Mouse (Mus musculus) MEL (cell line): Measurements from ENCODE around the gene Gm10320. TPM values are rescaled to one million over a fixed set of nuclear protein-coding genes. Genes with fewer than 3 reads are reported as not detected.

Source experiments
- DNase-seq: peaks from one replicate; pipeline ENCODE4 v3.0.0; 2011; ENCODE audit warnings: low read depth, low spot score
- H3K27ac ChIP-seq: 2 replicates; pipeline ENCODE4 v1.5.1; 2012; ENCODE audit warnings: low read depth, mild to moderate bottlenecking, control low read depth, low read length, moderate library complexity; ENCODE audit not compliant: control insufficient read depth
- H3K27me3 ChIP-seq, 2 experiments: fragments of 150-350 bp in 1 of 2; sonication (generic) in 1 of 2; 2 replicates each; pipeline ENCODE4 v1.6.1; 2012; ENCODE audit warnings: low read length in 2 of 2, mild to moderate bottlenecking in 2 of 2, improper control_type of control experiment in 1 of 2, moderate library complexity in 1 of 2; ENCODE audit not compliant: insufficient read depth in 2 of 2, control insufficient read depth in 1 of 2
- H3K36me3 ChIP-seq, 2 experiments: 2 replicates each; pipeline ENCODE4 v1.6.1; 2012 to 2014; ENCODE audit warnings: low read length in 2 of 2, improper control_type of control experiment in 1 of 2, inconsistent platforms in 1 of 2, mild to moderate bottlenecking in 1 of 2; ENCODE audit not compliant: insufficient read depth in 2 of 2, control insufficient read depth in 1 of 2
- H3K4me1 ChIP-seq, 2 experiments: fragments of 150-350 bp in 1 of 2; sonication (generic) in 1 of 2; 2 replicates each; pipeline ENCODE4 v1.6.1; 2012; ENCODE audit warnings: low read length in 2 of 2, improper control_type of control experiment in 1 of 2, mild to moderate bottlenecking in 1 of 2; ENCODE audit not compliant: insufficient read depth in 2 of 2, control insufficient read depth in 1 of 2
- H3K4me3 ChIP-seq, 2 experiments: fragments of 150-350 bp in 1 of 2; sonication (generic) in 1 of 2; 2 replicates each; pipeline ENCODE4 v1.5.1; 2012; ENCODE audit warnings: low read depth in 2 of 2, low read length in 2 of 2, mild to moderate bottlenecking in 2 of 2, moderate library complexity in 2 of 2, control low read depth in 1 of 2, improper control_type of control experiment in 1 of 2; ENCODE audit not compliant: control insufficient read depth in 1 of 2, insufficient read depth in 1 of 2
- H3K79me2 ChIP-seq: 2 replicates; pipeline ENCODE4 v1.6.1; 2012; ENCODE audit warnings: mild to moderate bottlenecking, low read length, moderate library complexity; ENCODE audit not compliant: control insufficient read depth, poor library complexity, insufficient read depth
- H3K9ac ChIP-seq: 2 replicates; pipeline ENCODE4 v1.6.1; 2012; ENCODE audit warnings: low read depth, mild to moderate bottlenecking, control low read depth, low read length, moderate library complexity; ENCODE audit not compliant: control insufficient read depth, poor library complexity, severe bottlenecking
- H3K9me3 ChIP-seq: fragments of 150-350 bp; sonication (generic); replicated peaks from 2 replicates; pipeline ENCODE4 v1.6.1; 2012; ENCODE audit warnings: mild to moderate bottlenecking, low read length, improper control_type of control experiment, moderate library complexity; ENCODE audit not compliant: insufficient read depth
- BHLHE40 ChIP-seq: IDR thresholded peaks from 2 replicates; pipeline ENCODE4 v1.6.1; 2012; ENCODE audit warnings: low read depth, mild to moderate bottlenecking, inconsistent platforms, low read length, improper control_type of control experiment, borderline replicate concordance
- CHD1 ChIP-seq: IDR thresholded peaks from 2 replicates; pipeline ENCODE4 v1.6.1; 2012; ENCODE audit warnings: low read depth, mild to moderate bottlenecking, inconsistent platforms, low read length, improper control_type of control experiment
- CHD2 ChIP-seq: IDR thresholded peaks from 2 replicates; pipeline ENCODE4 v1.6.1; 2011; ENCODE audit warnings: low read length, improper control_type of control experiment
- E2F4 ChIP-seq: IDR thresholded peaks from 2 replicates; pipeline ENCODE4 v1.6.1; 2011; ENCODE audit warnings: low read depth, low read length, improper control_type of control experiment, borderline replicate concordance
- EP300 ChIP-seq, 2 experiments: IDR thresholded peaks; 2 replicates each; pipeline ENCODE4 v1.6.1; 2011; ENCODE audit warnings: improper control_type of control experiment in 2 of 2, low read length in 2 of 2, low read depth in 1 of 2, mild to moderate bottlenecking in 1 of 2
- GABPA ChIP-seq: IDR thresholded peaks from 2 replicates; pipeline ENCODE4 v1.6.1; 2012; ENCODE audit warnings: low read depth, mild to moderate bottlenecking, inconsistent platforms, low read length, improper control_type of control experiment, moderate library complexity
- GATA1 ChIP-seq: IDR thresholded peaks from 2 replicates; pipeline ENCODE4 v1.6.1; 2011; ENCODE audit warnings: low read depth, low read length, improper control_type of control experiment
- JUND ChIP-seq: IDR thresholded peaks from 2 replicates; pipeline ENCODE4 v1.6.1; 2011; ENCODE audit warnings: low read depth, mild to moderate bottlenecking, improper control_type of control experiment, low read length
- MAX ChIP-seq: IDR thresholded peaks from 2 replicates; pipeline ENCODE4 v1.6.1; 2011; ENCODE audit warnings: low read length, improper control_type of control experiment
- MEF2A ChIP-seq: IDR thresholded peaks from 2 replicates; pipeline ENCODE4 v1.6.1; 2014; ENCODE audit warnings: low read depth, mild to moderate bottlenecking, inconsistent platforms, low read length, improper control_type of control experiment; ENCODE audit not compliant: poor library complexity, insufficient replicate concordance, severe bottlenecking; ENCODE audit errors: extremely low read depth
- MYB ChIP-seq: IDR thresholded peaks from 2 replicates; pipeline ENCODE4 v1.6.1; 2011; ENCODE audit warnings: mild to moderate bottlenecking, low read depth, low read length, improper control_type of control experiment
- NELFE ChIP-seq: IDR thresholded peaks from 2 replicates; pipeline ENCODE4 v1.6.1; 2011; ENCODE audit warnings: low read depth, low read length, improper control_type of control experiment
- NRF1 ChIP-seq: IDR thresholded peaks from 2 replicates; pipeline ENCODE4 v1.6.1; 2014; ENCODE audit warnings: low read depth, mild to moderate bottlenecking, inconsistent platforms, low read length, improper control_type of control experiment, moderate library complexity; ENCODE audit not compliant: poor library complexity, insufficient read depth, severe bottlenecking
- POLR2A ChIP-seq, 2 experiments: IDR thresholded peaks; 2 replicates each; pipeline ENCODE4 v1.6.1; 2011 to 2012; ENCODE audit warnings: low read length in 2 of 2, mild to moderate bottlenecking in 2 of 2, control low read depth in 1 of 2, improper control_type of control experiment in 1 of 2, low read depth in 1 of 2, moderate library complexity in 1 of 2; ENCODE audit not compliant: control insufficient read depth in 1 of 2, insufficient read depth in 1 of 2, poor library complexity in 1 of 2
- POLR2AphosphoS2 ChIP-seq: IDR thresholded peaks from 2 replicates; pipeline ENCODE4 v1.6.1; 2011; ENCODE audit warnings: low read length, improper control_type of control experiment
- POLR2AphosphoS5 ChIP-seq: IDR thresholded peaks from 2 replicates; pipeline ENCODE4 v1.6.1; 2012; ENCODE audit warnings: low read depth, borderline replicate concordance, mild to moderate bottlenecking, inconsistent platforms, low read length, moderate library complexity, mixed read lengths
- SIN3A ChIP-seq: IDR thresholded peaks from 2 replicates; pipeline ENCODE4 v1.6.1; 2012; ENCODE audit warnings: low read length, improper control_type of control experiment, inconsistent platforms
- TAL1 ChIP-seq: IDR thresholded peaks from 2 replicates; pipeline ENCODE4 v1.6.1; 2012; ENCODE audit warnings: mild to moderate bottlenecking, inconsistent platforms, low read length, moderate library complexity, mixed read lengths
- TBP ChIP-seq: IDR thresholded peaks from 2 replicates; pipeline ENCODE4 v1.8.0; 2011; ENCODE audit warnings: low read depth, low read length, improper control_type of control experiment
- UBTF ChIP-seq: IDR thresholded peaks from 2 replicates; pipeline ENCODE4 v1.6.1; 2012; ENCODE audit warnings: low read depth, mild to moderate bottlenecking, inconsistent platforms, low read length, improper control_type of control experiment, moderate library complexity, borderline replicate concordance; ENCODE audit not compliant: insufficient read depth
- USF2 ChIP-seq, 2 experiments: IDR thresholded peaks; 2 replicates each; pipeline ENCODE4 v1.6.1; 2011 to 2012; ENCODE audit warnings: improper control_type of control experiment in 2 of 2, low read length in 2 of 2, borderline replicate concordance in 1 of 2, inconsistent platforms in 1 of 2, low read depth in 1 of 2, mild to moderate bottlenecking in 1 of 2; ENCODE audit not compliant: insufficient read depth in 1 of 2
- ZC3H11A ChIP-seq: IDR thresholded peaks from 2 replicates; pipeline ENCODE4 v1.6.1; 2012; ENCODE audit warnings: low read depth, mild to moderate bottlenecking, inconsistent platforms, low read length, improper control_type of control experiment
- polyA plus RNA-seq, 2 experiments: library from polyadenylated mRNA; stranded (reverse) in 1 of 2; unstranded in 1 of 2; fragments of >175 nt in 1 of 2; fragments of >200 nt in 1 of 2; gene quantifications; 2 replicates each; pipeline versions ENCODE4 v1.2.1 to v1.2.4; 2012; ENCODE audit warnings: low replicate concordance in 2 of 2, low read depth in 1 of 2; ENCODE audit not compliant: insufficient read length in 2 of 2, insufficient read depth in 1 of 2, missing spikeins in 1 of 2
- total RNA-seq: library from RNA; depleted of rRNA; stranded (reverse); fragments of 300-350 nt; gene quantifications from 2 replicates; pipeline ENCODE4 v1.2.3, GENCODE M21; 2012

Gm10320 gene
- total and polyA plus RNA-seq, 3 experiments = 0.29 to 10.5 TPM; not detected in 1

GRCm38 (mm10) chr13:98505489-98505857 lies 13.7 kb upstream of the Gm10320 start:
- H3K27me3 ChIP-seq = no peaks in the 10 kb centered on the region
- no peak for DNase-seq

GRCm38 (mm10) chr13:98504661-98505488 lies 13.1 kb upstream of the Gm10320 start:
- DNase-seq = no peak
- H3K9me3 ChIP-seq = no peaks in the 10 kb centered on the region
- no peak overlapping the region for H3K27ac ChIP-seq
- no peak overlapping the region for H3K4me3 ChIP-seq
- no peaks in the 10 kb centered on the region for H3K36me3 ChIP-seq
- no peaks in the 10 kb centered on the region for H3K27me3 ChIP-seq
- H3K4me1 ChIP-seq = no peaks in the 10 kb centered on the region
- H3K9ac ChIP-seq = no peak overlapping the region
- TF ChIP-seq JUND (no peak), CHD1 (no peak), GABPA (no peak), BHLHE40 (no peak), MYB (no peak), NELFE (no peak), MEF2A (no peak), TBP (no peak), POLR2A (IDR thresholded peaks at IDR 0.05; ENCODE audit: control insufficient read depth in 1 of 2, insufficient read depth in 1 of 2, low read depth in 1 of 2, low read length in 2 of 2, poor library complexity in 1 of 2) (no peak), POLR2AphosphoS2 (no peak), CHD2 (no peak), NRF1 (no peak), UBTF (no peak), ZC3H11A (no peak), MAX (no peak), POLR2AphosphoS5 (no peak), SIN3A (no peak), TAL1 (no peak), E2F4 (no peak)
- H3K79me2 ChIP-seq = no peaks in the 10 kb centered on the region

More at GRCm38 (mm10) chr13:98505489-98505857, 13.7 kb upstream of the Gm10320 start:
- no peak for TF ChIP-seq USF2 (IDR thresholded peaks at IDR 0.05; ENCODE audit: borderline replicate concordance in 1 of 2, insufficient read depth in 1 of 2, low read depth in 1 of 2, low read length in 2 of 2)
- no peak for TF ChIP-seq POLR2AphosphoS5
- no peak for TF ChIP-seq EP300 (IDR thresholded peaks at IDR 0.05; ENCODE audit: low read depth in 1 of 2, low read length in 2 of 2)
- no peak for TF ChIP-seq GATA1
- Histone ChIP-seq H3K4me3 (no peak overlapping the region), H3K9me3 (no peaks in the 10 kb centered on the region), H3K9ac (no peak overlapping the region), H3K36me3 (no peaks in the 10 kb centered on the region), H3K27ac (no peak overlapping the region), H3K79me2 (no peaks in the 10 kb centered on the region), H3K4me1 (no peaks in the 10 kb centered on the region)
